Mouse (Mus musculus): ENCODE measurements at regions not wholly inside any gene's neighbourhood (a gene's known extent, or its start where the extent isn't known, plus 50 kb on each side); places are given as distances from the start of the nearest gene placed in this dataset.

GRCm38 (mm10) chr17:62384053-62384452, 497.1 kb downstream of the Efna5 start:
- Histone ChIP-seq H3K9me3 (no peaks in the 10 kb centered on the region), H3K27ac (no peak overlapping the region), H3K27me3 (ENCODE audit: insufficient read depth, poor library complexity, severe bottlenecking) (no peaks in the 10 kb centered on the region), H3K4me3 (no peak overlapping the region), H3K36me3 (no peaks in the 10 kb centered on the region), H3K4me1 (no peaks in the 10 kb centered on the region)
- DNase-seq (ENCODE audit: low spot score) = no peak
- 79% methylated on average over 16 of the region's 16 CpGs for WGBS

- H3K27ac ChIP-seq = no peak overlapping the region
- H3K27me3 ChIP-seq (ENCODE audit: insufficient read depth, poor library complexity, severe bottlenecking) = no peaks in the 10 kb centered on the region
- 81% methylated on average over 8 of the region's 8 CpGs for WGBS
- no peaks in the 10 kb centered on the region for H3K9me3 ChIP-seq
- DNase-seq (ENCODE audit: low spot score) = no peak
- H3K4me1 ChIP-seq = no peaks in the 10 kb centered on the region
- H3K36me3 ChIP-seq = no peaks in the 10 kb centered on the region
- H3K4me3 ChIP-seq = no peak overlapping the region
Observed at GRCm38 (mm10) chr17:62378868-62379417, 502.2 kb downstream of the Efna5 start.

GRCm38 (mm10) chr17:62369100-62369499, 512.0 kb downstream of the Efna5 start:
- no peaks in the 10 kb centered on the region for H3K4me1 ChIP-seq
- no peaks in the 10 kb centered on the region for H3K9me3 ChIP-seq
- DNase-seq (ENCODE audit: low spot score) = no peak
- no peak overlapping the region for H3K4me3 ChIP-seq
- H3K27ac ChIP-seq = no peak overlapping the region
- H3K27me3 ChIP-seq (ENCODE audit: insufficient read depth, poor library complexity, severe bottlenecking) = no peaks in the 10 kb centered on the region
- 81% methylated on average over 3 of the region's 3 CpGs for WGBS
- no peaks in the 10 kb centered on the region for H3K36me3 ChIP-seq

GRCm38 (mm10) chr17:62367937-62368336, 513.2 kb downstream of the Efna5 start:
- H3K4me1 ChIP-seq = no peaks in the 10 kb centered on the region
- no peak overlapping the region for H3K4me3 ChIP-seq
- WGBS = 24% methylated on average over 4 of the region's 4 CpGs
- H3K27ac ChIP-seq = no peak overlapping the region
- no peaks in the 10 kb centered on the region for H3K27me3 ChIP-seq (ENCODE audit: insufficient read depth, poor library complexity, severe bottlenecking)
- no peak for DNase-seq (ENCODE audit: low spot score)
- no peaks in the 10 kb centered on the region for H3K36me3 ChIP-seq
- no peaks in the 10 kb centered on the region for H3K9me3 ChIP-seq

GRCm38 (mm10) chr17:62358323-62358722, 522.8 kb downstream of the Efna5 start:
- Histone ChIP-seq H3K36me3 (no peaks in the 10 kb centered on the region), H3K4me1 (no peaks in the 10 kb centered on the region), H3K27me3 (ENCODE audit: insufficient read depth, poor library complexity, severe bottlenecking) (no peaks in the 10 kb centered on the region), H3K4me3 (no peak overlapping the region), H3K9me3 (no peaks in the 10 kb centered on the region), H3K27ac (no peak overlapping the region)
- DNase-seq (ENCODE audit: low spot score) = no peak

- DNase-seq (ENCODE audit: low spot score) = no peak
- 66% methylated on average over 10 of the region's 10 CpGs for WGBS
- Histone ChIP-seq H3K36me3 (no peaks in the 10 kb centered on the region), H3K4me1 (no peaks in the 10 kb centered on the region), H3K9me3 (no peaks in the 10 kb centered on the region), H3K27me3 (ENCODE audit: insufficient read depth, poor library complexity, severe bottlenecking) (no peaks in the 10 kb centered on the region), H3K4me3 (no peak overlapping the region), H3K27ac (no peak overlapping the region)
Observed at GRCm38 (mm10) chr17:62337890-62338557, 543.1 kb downstream of the Efna5 start.

GRCm38 (mm10) chr17:62330226-62330625, 550.9 kb downstream of the Efna5 start:
- Histone ChIP-seq H3K4me1 (no peaks in the 10 kb centered on the region), H3K36me3 (no peaks in the 10 kb centered on the region), H3K4me3 (no peak overlapping the region), H3K9me3 (no peaks in the 10 kb centered on the region), H3K27ac (no peak overlapping the region), H3K27me3 (ENCODE audit: insufficient read depth, poor library complexity, severe bottlenecking) (no peaks in the 10 kb centered on the region)
- no peak for DNase-seq (ENCODE audit: low spot score)
- WGBS = 89% methylated on average over 4 of the region's 4 CpGs

- no peak for DNase-seq (ENCODE audit: low spot score)
- no peaks in the 10 kb centered on the region for H3K9me3 ChIP-seq
Observed at GRCm38 (mm10) chr17:62326844-62327243, 554.3 kb downstream of the Efna5 start.

GRCm38 (mm10) chr17:62319033-62319432, 562.1 kb downstream of the Efna5 start:
- no peaks in the 10 kb centered on the region for H3K9me3 ChIP-seq
- H3K4me1 ChIP-seq = no peaks in the 10 kb centered on the region
- 78% methylated on average over 4 of the region's 4 CpGs for WGBS
- H3K4me3 ChIP-seq = no peak overlapping the region
- no peak overlapping the region for H3K27ac ChIP-seq
- no peaks in the 10 kb centered on the region for H3K27me3 ChIP-seq (ENCODE audit: insufficient read depth, poor library complexity, severe bottlenecking)
- H3K36me3 ChIP-seq = no peaks in the 10 kb centered on the region
- DNase-seq (ENCODE audit: low spot score) = no peak

More at GRCm38 (mm10) chr17:62326844-62327243, 554.3 kb downstream of the Efna5 start:
- H3K4me3 ChIP-seq = no peak overlapping the region
- H3K4me1 ChIP-seq = no peaks in the 10 kb centered on the region
- no peaks in the 10 kb centered on the region for H3K27me3 ChIP-seq (ENCODE audit: insufficient read depth, poor library complexity, severe bottlenecking)
- H3K27ac ChIP-seq = no peak overlapping the region
- no peaks in the 10 kb centered on the region for H3K36me3 ChIP-seq

- H3K4me3 ChIP-seq = no peak overlapping the region
- DNase-seq (ENCODE audit: low spot score) = no peak
- H3K9me3 ChIP-seq = no peaks in the 10 kb centered on the region
- H3K27ac ChIP-seq = no peak overlapping the region
- no peaks in the 10 kb centered on the region for H3K36me3 ChIP-seq
- WGBS = 45% methylated on average over 3 of the region's 3 CpGs
- no peaks in the 10 kb centered on the region for H3K27me3 ChIP-seq (ENCODE audit: insufficient read depth, poor library complexity, severe bottlenecking)
- H3K4me1 ChIP-seq = no peaks in the 10 kb centered on the region
Observed at GRCm38 (mm10) chr17:62310059-62310458, 571.1 kb downstream of the Efna5 start.

GRCm38 (mm10) chr17:62307111-62307510, 574.0 kb downstream of the Efna5 start:
- Histone ChIP-seq H3K36me3 (no peaks in the 10 kb centered on the region), H3K9me3 (no peaks in the 10 kb centered on the region), H3K4me1 (no peaks in the 10 kb centered on the region), H3K27me3 (ENCODE audit: insufficient read depth, poor library complexity, severe bottlenecking) (no peaks in the 10 kb centered on the region), H3K27ac (no peak overlapping the region), H3K4me3 (no peak overlapping the region)
- DNase-seq (ENCODE audit: low spot score) = no peak
- 85% methylated on average over 2 of the region's 2 CpGs for WGBS

GRCm38 (mm10) chr17:62306524-62306923, 574.6 kb downstream of the Efna5 start:
- Histone ChIP-seq H3K27me3 (ENCODE audit: insufficient read depth, poor library complexity, severe bottlenecking) (no peaks in the 10 kb centered on the region), H3K36me3 (no peaks in the 10 kb centered on the region), H3K4me3 (no peak overlapping the region), H3K27ac (no peak overlapping the region), H3K4me1 (no peaks in the 10 kb centered on the region), H3K9me3 (no peaks in the 10 kb centered on the region)
- 90% methylated on average over 1 of the region's 1 CpGs for WGBS
- DNase-seq (ENCODE audit: low spot score) = no peak

GRCm38 (mm10) chr17:62305140-62305539, 576.0 kb downstream of the Efna5 start:
- WGBS = 52% methylated on average over 3 of the region's 3 CpGs
- Histone ChIP-seq H3K9me3 (no peaks in the 10 kb centered on the region), H3K27me3 (ENCODE audit: insufficient read depth, poor library complexity, severe bottlenecking) (no peaks in the 10 kb centered on the region), H3K4me1 (no peaks in the 10 kb centered on the region), H3K4me3 (no peak overlapping the region), H3K27ac (no peak overlapping the region), H3K36me3 (no peaks in the 10 kb centered on the region)
- no peak for DNase-seq (ENCODE audit: low spot score)

- Histone ChIP-seq H3K27ac (no peak overlapping the region), H3K27me3 (ENCODE audit: insufficient read depth, poor library complexity, severe bottlenecking) (no peaks in the 10 kb centered on the region), H3K4me3 (no peak overlapping the region), H3K9me3 (no peaks in the 10 kb centered on the region), H3K36me3 (no peaks in the 10 kb centered on the region), H3K4me1 (no peaks in the 10 kb centered on the region)
- no peak for DNase-seq (ENCODE audit: low spot score)
- WGBS = 57% methylated on average over 3 of the region's 3 CpGs
Observed at GRCm38 (mm10) chr17:62304073-62304472, 577.0 kb downstream of the Efna5 start.
